Comparison of ENCODE assay signal across 25 mouse cellular contexts in the genomic region with DNA sequence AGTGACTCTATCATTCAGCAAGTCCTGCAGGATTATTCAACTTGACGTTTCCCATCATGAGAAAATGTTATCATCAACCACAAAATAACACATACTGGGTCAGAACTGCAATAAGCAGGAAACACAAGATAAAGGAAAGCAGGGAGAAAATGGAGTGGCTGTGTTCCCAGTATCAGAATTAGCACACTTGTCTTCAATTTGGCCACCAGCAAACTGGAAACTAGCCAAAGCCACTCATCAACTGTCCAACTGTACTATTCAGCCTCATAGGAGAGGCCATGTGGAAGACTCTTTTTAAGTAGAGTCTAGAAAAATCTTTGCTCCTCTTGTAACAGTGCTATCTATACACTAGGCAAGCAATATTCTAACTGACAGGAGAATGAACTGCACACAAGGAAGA.
DNase-seq lines count a peak whose midpoint lies in the region; ATAC-seq and TF ChIP-seq lines count a peak whose summit lies in the region.
"Had no signal": no experiment of that assay in that cellular context is flagged by ENCODE, and none has a peak within 500 bp of the region (broad histone marks: within the 10 kb centered on the region; RNA-seq: fewer than 3 reads in every experiment).

No protein-coding gene starts in this region.

- H3K36me3 ChIP-seq in embryonic facial prominence, embryonic 14.5 days (ENCODE audit: control insufficient read depth, insufficient read depth, low read length): no peaks in the 10 kb centered on the region
- H3K36me3 ChIP-seq in embryonic facial prominence, embryonic 10.5 days (replicated peaks): no peaks in the 10 kb centered on the region
- no peaks in the 10 kb centered on the region for H3K36me3 ChIP-seq in lung, postnatal 0 days (ENCODE audit: insufficient read depth, low read length)
- H3K36me3 ChIP-seq in kidney, embryonic 16.5 days (ENCODE audit: insufficient read depth, low read length): no peaks in the 10 kb centered on the region
- H3K36me3 ChIP-seq: forebrain, embryonic 12.5 days; heart, embryonic 15.5 days; limb, embryonic 13.5 days; lung, embryonic 15.5 days; midbrain, embryonic 10.5 days; neural tube, embryonic 13.5 days had no signal

- no peaks in the 10 kb centered on the region for H3K27me3 ChIP-seq in embryonic facial prominence, embryonic 14.5 days (replicated peaks; ENCODE audit: control insufficient read depth, insufficient read depth, low read length)
- H3K27me3 ChIP-seq in embryonic facial prominence, embryonic 10.5 days (replicated peaks; ENCODE audit: low read depth, poor library complexity, severe bottlenecking): no peaks in the 10 kb centered on the region
- H3K27me3 ChIP-seq in lung, postnatal 0 days (replicated peaks; ENCODE audit: insufficient read depth, low read length): no peaks in the 10 kb centered on the region
- H3K27me3 ChIP-seq in kidney, embryonic 16.5 days (ENCODE audit: insufficient read depth, low read length): no peaks in the 10 kb centered on the region
- H3K27me3 ChIP-seq: forebrain, embryonic 12.5 days; heart, embryonic 15.5 days; limb, embryonic 13.5 days; lung, embryonic 15.5 days; neural tube, embryonic 13.5 days had no signal

- no peaks in the 10 kb centered on the region for H3K4me1 ChIP-seq in embryonic facial prominence, embryonic 14.5 days (ENCODE audit: control insufficient read depth, insufficient read depth, low read length)
- H3K4me1 ChIP-seq in embryonic facial prominence, embryonic 10.5 days: no peaks in the 10 kb centered on the region
- H3K4me1 ChIP-seq in lung, postnatal 0 days (ENCODE audit: insufficient read depth, low read depth, low read length): no peaks in the 10 kb centered on the region
- H3K4me1 ChIP-seq in kidney, embryonic 16.5 days (ENCODE audit: insufficient read depth, low read length): no peaks in the 10 kb centered on the region
- H3K4me1 ChIP-seq: forebrain, embryonic 12.5 days; heart, embryonic 15.5 days; limb, embryonic 13.5 days; lung, embryonic 15.5 days; midbrain, embryonic 10.5 days; neural tube, embryonic 13.5 days had no signal

- TF ChIP-seq EP300 in lung, postnatal 0 days (IDR thresholded peaks at IDR 0.05): no peak

- no peak overlapping the region for H3K9ac ChIP-seq in embryonic facial prominence, embryonic 14.5 days (ENCODE audit: low read depth, low read length)
- H3K9ac ChIP-seq in lung, postnatal 0 days (replicated peaks; ENCODE audit: low read depth): no peak overlapping the region
- H3K9ac ChIP-seq in kidney, embryonic 16.5 days (replicated peaks; ENCODE audit: low read length): no peak overlapping the region
- H3K9ac ChIP-seq: forebrain, embryonic 12.5 days; heart, embryonic 15.5 days; limb, embryonic 13.5 days; liver, embryonic 14.5 days; lung, embryonic 15.5 days; neural tube, embryonic 13.5 days had no signal

- H3K27ac ChIP-seq in embryonic facial prominence, embryonic 14.5 days (replicated peaks; ENCODE audit: low read depth, low read length): no peak overlapping the region
- no peak overlapping the region for H3K27ac ChIP-seq in embryonic facial prominence, embryonic 10.5 days (replicated peaks)
- no peak overlapping the region for H3K27ac ChIP-seq in lung, postnatal 0 days (ENCODE audit: low read length)
- no peak overlapping the region for H3K27ac ChIP-seq in kidney, embryonic 16.5 days (ENCODE audit: low read length)
- H3K27ac ChIP-seq: forebrain, embryonic 12.5 days; heart, embryonic 15.5 days; left cerebral cortex, adult 2 months; limb, embryonic 13.5 days; liver, embryonic 14.5 days; lung, embryonic 15.5 days; macrophage; midbrain, embryonic 10.5 days; neural tube, embryonic 13.5 days had no signal

- H3K9me3 ChIP-seq in embryonic facial prominence, embryonic 14.5 days (ENCODE audit: control insufficient read depth, low read length): no peaks in the 10 kb centered on the region
- no peaks in the 10 kb centered on the region for H3K9me3 ChIP-seq in embryonic facial prominence, embryonic 10.5 days
- H3K9me3 ChIP-seq in lung, postnatal 0 days (ENCODE audit: low read length): no peaks in the 10 kb centered on the region
- no peaks in the 10 kb centered on the region for H3K9me3 ChIP-seq in kidney, embryonic 16.5 days (ENCODE audit: low read length)
- H3K9me3 ChIP-seq: forebrain, embryonic 12.5 days; heart, embryonic 15.5 days; limb, embryonic 13.5 days; lung, embryonic 15.5 days; midbrain, embryonic 10.5 days; neural tube, embryonic 13.5 days had no signal

- peak; percentile 1 for DNase-seq in embryonic facial prominence, embryonic 14.5 days (ENCODE audit: low spot score)
- DNase-seq in embryonic facial prominence, embryonic 10.5 days (ENCODE audit: low spot score): no peak
- DNase-seq in left cerebral cortex, postnatal 4 days: peak; percentile 43
- DNase-seq in left cerebral cortex, postnatal 36 days (ENCODE audit: low spot score in 2 of 2): no peak
- DNase-seq in cerebellum, adult 9-11 months: peak; percentile 35
- no peak for DNase-seq in lung, postnatal 0 days (ENCODE audit: low spot score)
- DNase-seq: adrenal gland, postnatal 25 days; gastrocnemius, postnatal 36 days; kidney, adult 9 months; kidney, postnatal 36 days; layer of hippocampus, adult 9-11 months had no signal

- no peak overlapping the region for H3K4me3 ChIP-seq in embryonic facial prominence, embryonic 14.5 days (ENCODE audit: low read depth, low read length)
- H3K4me3 ChIP-seq in embryonic facial prominence, embryonic 10.5 days: no peak overlapping the region
- H3K4me3 ChIP-seq in lung, postnatal 0 days (ENCODE audit: low read depth, low read length): no peak overlapping the region
- H3K4me3 ChIP-seq in kidney, embryonic 16.5 days (ENCODE audit: low read length): no peak overlapping the region
- H3K4me3 ChIP-seq: forebrain, embryonic 12.5 days; heart, embryonic 15.5 days; left cerebral cortex, adult 2 months; limb, embryonic 13.5 days; lung, embryonic 15.5 days; midbrain, embryonic 10.5 days; neural tube, embryonic 13.5 days had no signal

- intact Hi-C loops in left cerebral cortex, postnatal 4 days (cut with DNase I): no loop called here
- intact Hi-C loops in left cerebral cortex, postnatal 36 days (cut with DNase I): no loop called here

- no peak for TF ChIP-seq CTCF in lung, postnatal 0 days (IDR thresholded peaks at IDR 0.05)

- WGBS in embryonic facial prominence, embryonic 14.5 days: 60% methylated on average over 1 of the region's 1 CpGs
- WGBS in embryonic facial prominence, embryonic 10.5 days: 73% methylated on average over 1 of the region's 1 CpGs
- WGBS in lung, postnatal 0 days: 43% methylated on average over 1 of the region's 1 CpGs
- WGBS in kidney, embryonic 16.5 days: 61% methylated on average over 1 of the region's 1 CpGs

- no peak for ATAC-seq in embryonic facial prominence, embryonic 14.5 days (ENCODE audit: low read depth)
- peak; percentile 52 for ATAC-seq in cerebellum, adult (ENCODE audit: insufficient number of reproducible peaks, low FRiP score, low TSS enrichment)
- ATAC-seq in lung, postnatal 0 days: no peak
- ATAC-seq in kidney, embryonic 16.5 days (ENCODE audit: low FRiP score, low TSS enrichment): no peak
- ATAC-seq: activated CD4-positive, CD25-positive, alpha-beta regulatory T cell, adult 4 months; CD4-positive, CD25-positive, alpha-beta regulatory T cell, adult 4 months; inflammation-experienced regulatory T-cells, adult 6 months had no signal

- no peak overlapping the region for H3K4me2 ChIP-seq in embryonic facial prominence, embryonic 14.5 days (ENCODE audit: low read depth, low read length)
- no peak overlapping the region for H3K4me2 ChIP-seq in lung, postnatal 0 days (replicated peaks; ENCODE audit: low read depth, low read length)
- H3K4me2 ChIP-seq in kidney, embryonic 16.5 days (replicated peaks; ENCODE audit: low read depth, low read length): no peak overlapping the region
- H3K4me2 ChIP-seq: forebrain, embryonic 12.5 days; heart, embryonic 15.5 days; limb, embryonic 13.5 days; lung, embryonic 15.5 days; neural tube, embryonic 13.5 days had no signal

Comparison
In these comparisons a context has a peak if more than half of its experiments do, and no peak if none do; other contexts are left out.
1. DNase-seq: peak in embryonic facial prominence, embryonic 14.5 days (single experiment), left cerebral cortex, postnatal 4 days (single experiment) and cerebellum, adult 9-11 months (single experiment); none in embryonic facial prominence, embryonic 10.5 days (single experiment), left cerebral cortex, postnatal 36 days (0 of 2) and lung, postnatal 0 days (single experiment).